ENCODE assay signal across 21 mouse cellular contexts in the genomic region with DNA sequence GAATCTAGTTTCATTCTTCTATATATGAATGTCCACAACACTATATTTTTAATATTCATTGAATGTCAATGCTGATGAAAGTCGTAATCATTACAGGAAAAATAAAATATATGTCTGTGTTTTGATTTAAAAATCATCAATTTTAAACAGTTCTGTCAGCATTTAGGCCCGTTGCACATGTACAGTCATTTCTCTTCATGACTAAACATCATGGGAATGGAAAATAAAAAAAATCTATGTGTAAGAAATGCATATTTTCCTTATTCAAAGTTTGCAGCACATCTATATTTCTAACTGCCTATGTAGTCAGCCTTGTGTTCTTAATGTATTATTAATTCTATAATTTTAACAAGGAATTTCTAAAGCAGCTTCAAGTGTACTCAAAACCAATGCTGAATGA. TPM values are rescaled to one million over a fixed set of nuclear protein-coding genes. Genes with fewer than 3 reads are reported as not detected.
A peak's percentile ranks its signal among the peaks of the same experiment; 100 is the strongest.
DNase-seq lines count a peak whose midpoint lies in the region; TF ChIP-seq lines count a peak whose summit lies in the region.
"Had no signal": no experiment of that assay in that cellular context is flagged by ENCODE, and none has a peak within 500 bp of the region (broad histone marks: within the 10 kb centered on the region; RNA-seq: fewer than 3 reads in every experiment).

No protein-coding gene starts in this region.

- no peak overlapping the region for H3K4me3 ChIP-seq in CH12.LX (replicated peaks in 1 of 3; ENCODE audit: low read depth in 2 of 3, low read length in 2 of 3, poor library complexity in 1 of 3)

- peak; percentile 63 for TF ChIP-seq EP300 in CH12.LX (IDR thresholded peaks at IDR 0.05; ENCODE audit: low read length)

- peaks cover 64% of the 10 kb centered on the region for H3K79me2 ChIP-seq in CH12.LX (replicated peaks; ENCODE audit: control insufficient read depth, extremely low read depth, insufficient read depth, poor library complexity, severe bottlenecking)

- H3K36me3 ChIP-seq in CH12.LX (replicated peaks in 1 of 2; ENCODE audit: control insufficient read depth in 1 of 2, insufficient read depth in 1 of 2, low read length in 1 of 2) = peaks cover 17 to 34% of the 10 kb centered on the region in 2 experiments

- H3K4me2 ChIP-seq in CH12.LX (ENCODE audit: insufficient read depth, low read depth, poor library complexity, severe bottlenecking) = no peak overlapping the region

- DNase-seq in CD4-positive helper T cell, adult 2 months (ENCODE audit: low read depth, low spot score) = peak; percentile 20
- DNase-seq in CH12.LX (ENCODE audit: extremely low read depth) = no peak
- DNase-seq in induced T-regulatory cell, adult 2 months (ENCODE audit: low read depth) = peak; percentile 45
- DNase-seq in T-cell, adult 2 months (ENCODE audit: low spot score) = no peak
- DNase-seq in heart, adult 9 months (ENCODE audit: low spot score in 2 of 2) = no peak
- no peak for DNase-seq in thymus, postnatal 0 days (ENCODE audit: low spot score)
- DNase-seq: adrenal gland, adult 2 months; adrenal gland, adult 8-10 months; adrenal gland, postnatal 10 days; adrenal gland, postnatal 14 days; adrenal gland, postnatal 25 days; adrenal gland, postnatal 36 days; B cell, adult 2 months; cerebellum, adult 11 months; cerebellum, adult 11-12 months; cerebellum, adult 18-20 months; cerebellum, adult 2 months; cerebellum, adult 8-10 months; cerebellum, adult 9-10 months had no signal

- in situ Hi-C loops in CH12.LX (cut with MboI; ENCODE audit: low pct_ligation_motif_present, low pct_unique_long_range_greater_than_20kb, low sequenced_read_pairs) = no loop called here

- H3K27me3 ChIP-seq in CH12.LX (replicated peaks) = no peaks in the 10 kb centered on the region
- H3K27me3 ChIP-seq: Patski had no signal

- dilution Hi-C loops in CH12.LX (cut with MboI; ENCODE audit: extremely low pct_ligation_motif_present, extremely low pct_unique_long_range_greater_than_20kb, low sequenced_read_pairs) = no loop called here

- no peak for TF ChIP-seq RAD21 in CH12.LX (IDR thresholded peaks at IDR 0.05; ENCODE audit: low read depth, low read length)

- TF ChIP-seq CTCF in CH12.LX (conservative IDR thresholded peaks at IDR 0.05 in 1 of 2, IDR thresholded peaks at IDR 0.05 in 1 of 2; ENCODE audit: low read depth in 2 of 2, low read length in 2 of 2) = no peak

- H3K9ac ChIP-seq in CH12.LX (ENCODE audit: insufficient read depth, low read depth) = no peak overlapping the region

- peaks cover 6 to 66% of the 10 kb centered on the region in 2 experiments for H3K4me1 ChIP-seq in CH12.LX (ENCODE audit: control insufficient read depth in 1 of 2, insufficient read depth in 2 of 2)

- no peak for TF ChIP-seq POLR2A in CH12.LX (IDR thresholded peaks at IDR 0.05; ENCODE audit: low read depth, low read length)

- H3K27ac ChIP-seq in CH12.LX (ENCODE audit: insufficient read depth, low read depth) = no peak overlapping the region

- H3K9me3 ChIP-seq in CH12.LX (replicated peaks; ENCODE audit: low read length) = peaks cover 3% of the 10 kb centered on the region
- H3K9me3 ChIP-seq: G1E had no signal

TF ChIP-seq in CH12.LX, 34 proteins besides CTCF, POLR2A, EP300 and RAD21:
- TF ChIP-seq E2F4 (IDR thresholded peaks at IDR 0.05; ENCODE audit: insufficient replicate concordance, low read depth, low read length) = no peak
- no peak for TF ChIP-seq MAZ (IDR thresholded peaks at IDR 0.05; ENCODE audit: low read depth, low read length)
- 0 out of 2 replicates have a peak, but pooled peaks have one; percentile 17 for TF ChIP-seq MAFK (IDR thresholded peaks at IDR 0.05; ENCODE audit: insufficient replicate concordance, low read length)
- TF ChIP-seq JUN (IDR thresholded peaks at IDR 0.05; ENCODE audit: insufficient read depth, low read depth, low read length) = peak; percentile 32; the same call in 1 of the 2 replicates
- TF ChIP-seq MYC (IDR thresholded peaks at IDR 0.05; ENCODE audit: low read depth, low read length) = 0 out of 2 replicates have a peak, but pooled peaks have one; percentile 22
- 0 out of 2 replicates have a peak, but pooled peaks have one; percentile 35 for TF ChIP-seq IRF4 (IDR thresholded peaks at IDR 0.05; ENCODE audit: low read depth, low read length)
- TF ChIP-seq ZKSCAN1 (IDR thresholded peaks at IDR 0.05; ENCODE audit: borderline replicate concordance, low read depth, low read length) = no peak
- no peak for TF ChIP-seq ZMIZ1 (IDR thresholded peaks at IDR 0.05; ENCODE audit: low read depth, low read length)
- peak; percentile 74 for TF ChIP-seq ZNF384 (IDR thresholded peaks at IDR 0.05; ENCODE audit: low read depth, low read length)
- TF ChIP-seq PAX5 (IDR thresholded peaks at IDR 0.05; ENCODE audit: low read length) = no peak
- TF ChIP-seq JUND (conservative IDR thresholded peaks at IDR 0.05; ENCODE audit: low read depth, low read length) = peak; percentile 52; the same call in 1 of the 2 replicates
- TF ChIP-seq ZC3H11A (IDR thresholded peaks at IDR 0.05; ENCODE audit: low read depth, low read length) = no peak
TF ChIP-seq in CH12.LX: peak in this region for 6.

RNA-seq across cellular contexts. Expression of a gene that starts 12.4 kb away (rescaled TPM):
- 42.3 and 45.7 TPM in 2 replicates for total RNA-seq in CH12.LX (2012; rRNA removed)
- total RNA-seq in CH12.LX (2014; rRNA removed) = 152 and 180 TPM in 2 replicates
- polyA plus RNA-seq in CH12.LX (2012; ENCODE audit: insufficient read length, low read depth) = 66.4 and 68.7 TPM in 2 replicates
- 48.1 and 49.4 TPM in 2 replicates for polyA plus RNA-seq in thymus, postnatal 0 days (2015; fragmentation: Nextera tagmentation; extraction: Ambion mirVana)

Comparison
In these comparisons a context has a peak if more than half of its experiments do, and no peak if none do; other contexts are left out.
1. DNase-seq: peak in CD4-positive helper T cell, adult 2 months (single experiment) and induced T-regulatory cell, adult 2 months (single experiment); none in CH12.LX (single experiment), T-cell, adult 2 months (single experiment), heart, adult 9 months (0 of 2) and thymus, postnatal 0 days (single experiment).